Mouse (Mus musculus) liver, embryonic 11.5 days (tissue): Measurements from ENCODE around the gene Gdpd1. TPM values are rescaled to one million over a fixed set of nuclear protein-coding genes. Genes with fewer than 3 reads are reported as not detected.
"Not testable (repeated sequence)": the region's sequence is repeated elsewhere in the genome, so short reads cannot be mapped to it uniquely, and the experiment has no call there.

Experiments
- ATAC-seq: fragments of 200-750 bp; cut with Nextera tagmentation; replicated peaks from 2 replicates; pipeline ENCODE4 v1.8.0; 2017; ENCODE audit warnings: moderate number of reproducible peaks, mild to moderate bottlenecking, moderate TSS enrichment, moderate library complexity; ENCODE audit not compliant: low FRiP score
- DNase-seq: peaks from one replicate; pipeline ENCODE4 v3.0.0-alpha.2; 2017; ENCODE audit warnings: low spot score
- H3K27ac ChIP-seq: fragments of 300-500 bp; sonication (generic); 2 replicates; pipeline ENCODE4 v1.5.1; 2014; ENCODE audit warnings: mild to moderate bottlenecking, low read depth, low read length, control low read depth
- H3K27me3 ChIP-seq: fragments of 300-500 bp; sonication (generic); replicated peaks from 2 replicates; pipeline ENCODE4 v1.6.1; 2014; ENCODE audit warnings: low read length, mixed read lengths; ENCODE audit not compliant: control insufficient read depth, insufficient read depth
- H3K36me3 ChIP-seq: fragments of 300-500 bp; sonication (generic); 2 replicates; pipeline ENCODE4 v1.6.1; 2014; ENCODE audit warnings: mild to moderate bottlenecking, low read length, moderate library complexity, mixed read lengths; ENCODE audit not compliant: control insufficient read depth, insufficient read depth
- H3K4me1 ChIP-seq: fragments of 300-500 bp; sonication (generic); replicated peaks from 2 replicates; pipeline ENCODE4 v1.6.1; 2014; ENCODE audit warnings: low read length, mixed read lengths; ENCODE audit not compliant: control insufficient read depth, insufficient read depth
- H3K4me2 ChIP-seq: fragments of 300-500 bp; sonication (generic); 2 replicates; pipeline ENCODE4 v1.6.1; 2014; ENCODE audit warnings: mild to moderate bottlenecking, control low read depth, moderate library complexity
- H3K4me3 ChIP-seq: fragments of 300-500 bp; sonication (generic); 2 replicates; pipeline ENCODE4 v1.5.1; 2014; ENCODE audit warnings: low read depth, low read length, control low read depth
- H3K9ac ChIP-seq: fragments of 300-500 bp; sonication (generic); 2 replicates; pipeline ENCODE4 v1.6.1; 2014; ENCODE audit warnings: low read depth, low read length, control low read depth
- H3K9me3 ChIP-seq: fragments of 300-500 bp; sonication (generic); 2 replicates; pipeline ENCODE4 v1.6.1; 2016; ENCODE audit warnings: low read length, inconsistent platforms, mixed read lengths; ENCODE audit not compliant: control insufficient read depth
- WGBS: fragments of 180-500 bp; shearing (Covaris S2); extraction: QIAGEN DNeasy Blood & Tissue Kit; methylation state at CpG from one replicate; pipeline ENCODE4 v1.1.7; 2014; 5-methylcytosine and 5-hydroxymethylcytosine counted together
- polyA plus RNA-seq: library from polyadenylated mRNA; unstranded; fragments of >200 nt; fragmentation: Nextera tagmentation; extraction: Ambion mirVana; gene quantifications from 2 replicates; pipeline ENCODE4 v1.2.1, GENCODE M21; 2014

Gdpd1 gene
- polyA plus RNA-seq, 1 experiment from 2014 or later: 12.0 TPM

GRCm38 (mm10) chr11:87043052-87043451, 30.8 kb downstream of the Gdpd1 start:
- Histone ChIP-seq H3K9ac (no peak overlapping the region), H3K27ac (no peak overlapping the region), H3K4me2 (no peak overlapping the region), H3K4me1 (no peaks in the 10 kb centered on the region), H3K9me3 (no peaks in the 10 kb centered on the region), H3K27me3 (no peaks in the 10 kb centered on the region), H3K4me3 (no peak overlapping the region), H3K36me3 (peaks cover 3% of the 10 kb centered on the region; the same call in 1 of the 2 replicates)
- 68% methylated on average over 3 of the region's 3 CpGs for WGBS
- ATAC-seq (no peak), DNase-seq (no peak)

GRCm38 (mm10) chr11:87039307-87039963, 34.4 kb downstream of the Gdpd1 start:
- Histone ChIP-seq H3K9ac (no peak overlapping the region), H3K9me3 (no peaks in the 10 kb centered on the region), H3K27me3 (no peaks in the 10 kb centered on the region), H3K4me1 (no peaks in the 10 kb centered on the region), H3K4me2 (no peak overlapping the region), H3K36me3 (peaks cover 3% of the 10 kb centered on the region; the same call in 1 of the 2 replicates), H3K4me3 (no peak overlapping the region), H3K27ac (no peak overlapping the region)
- 85% methylated on average over 9 of the region's 9 CpGs for WGBS
- no peak for DNase-seq
- no peak for ATAC-seq

GRCm38 (mm10) chr11:87036180-87036579, 37.7 kb downstream of the Gdpd1 start:
- Histone ChIP-seq H3K27ac (no peak overlapping the region), H3K4me3 (no peak overlapping the region), H3K4me2 (no peak overlapping the region), H3K27me3 (no peaks in the 10 kb centered on the region), H3K9me3 (no peaks in the 10 kb centered on the region), H3K9ac (no peak overlapping the region), H3K36me3 (no peaks in the 10 kb centered on the region), H3K4me1 (no peaks in the 10 kb centered on the region)
- WGBS: 53% methylated on average over 4 of the region's 4 CpGs
- DNase-seq: no peak
- ATAC-seq: no peak

- WGBS: 49% methylated on average over 3 of the region's 3 CpGs
- Histone ChIP-seq H3K36me3 (no peaks in the 10 kb centered on the region; the same call in 1 of the 2 replicates), H3K4me3 (no peak overlapping the region), H3K4me1 (no peaks in the 10 kb centered on the region), H3K9me3 (no peaks in the 10 kb centered on the region), H3K4me2 (no peak overlapping the region), H3K27ac (no peak overlapping the region), H3K27me3 (no peaks in the 10 kb centered on the region), H3K9ac (no peak overlapping the region)
- DNase-seq (no peak), ATAC-seq (no peak)
These were observed 45.6 kb downstream of the Gdpd1 start for GRCm38 (mm10) chr11:87028212-87028611.

- no peak overlapping the region for H3K9ac ChIP-seq
- H3K27me3 ChIP-seq: no peaks in the 10 kb centered on the region
- no peak overlapping the region for H3K4me2 ChIP-seq
- no peak for ATAC-seq
- no peak for DNase-seq
- H3K27ac ChIP-seq: no peak overlapping the region
- no peak overlapping the region for H3K4me3 ChIP-seq
- no peaks in the 10 kb centered on the region for H3K9me3 ChIP-seq
- 68% methylated on average over 9 of the region's 9 CpGs for WGBS
- no peaks in the 10 kb centered on the region; the same call in 1 of the 2 replicates for H3K36me3 ChIP-seq
- H3K4me1 ChIP-seq: no peaks in the 10 kb centered on the region
These were observed 47.6 kb downstream of the Gdpd1 start for GRCm38 (mm10) chr11:87026096-87026875.

- no peak overlapping the region for H3K4me3 ChIP-seq
- no peaks in the 10 kb centered on the region for H3K9me3 ChIP-seq
- WGBS: 68% methylated on average over 3 of the region's 3 CpGs
- no peak overlapping the region for H3K4me2 ChIP-seq
- DNase-seq (no peak), ATAC-seq (no peak)
- H3K9ac ChIP-seq: no peak overlapping the region
- no peaks in the 10 kb centered on the region for H3K27me3 ChIP-seq
- no peak overlapping the region for H3K27ac ChIP-seq
- no peaks in the 10 kb centered on the region; the same call in 1 of the 2 replicates for H3K36me3 ChIP-seq
- no peaks in the 10 kb centered on the region for H3K4me1 ChIP-seq
These were observed 48.5 kb downstream of the Gdpd1 start for GRCm38 (mm10) chr11:87025351-87025750.

- H3K4me2 ChIP-seq, H3K9ac ChIP-seq, H3K36me3 ChIP-seq, H3K27me3 ChIP-seq, H3K4me3 ChIP-seq, H3K27ac ChIP-seq, H3K9me3 ChIP-seq, H3K4me1 ChIP-seq, DNase-seq, ATAC-seq: not testable (repeated sequence)
- 65% methylated on average over 8 of the region's 8 CpGs for WGBS
These were observed 50.6 kb downstream of the Gdpd1 start for GRCm38 (mm10) chr11:87023240-87023639.

- DNase-seq (no peak), ATAC-seq (no peak)
- Histone ChIP-seq H3K27me3 (no peaks in the 10 kb centered on the region), H3K9me3 (no peaks in the 10 kb centered on the region), H3K4me3 (no peak overlapping the region), H3K4me1 (no peaks in the 10 kb centered on the region), H3K27ac (no peak overlapping the region), H3K9ac (no peak overlapping the region), H3K4me2 (no peak overlapping the region), H3K36me3 (no peaks in the 10 kb centered on the region; the same call in 1 of the 2 replicates)
- WGBS: 72% methylated on average over 4 of the region's 4 CpGs
These were observed 51.1 kb downstream of the Gdpd1 start for GRCm38 (mm10) chr11:87022765-87023164.

GRCm38 (mm10) chr11:87021551-87021950, 52.3 kb downstream of the Gdpd1 start:
- Histone ChIP-seq H3K9me3 (no peaks in the 10 kb centered on the region), H3K4me3 (no peak overlapping the region), H3K36me3 (no peaks in the 10 kb centered on the region; the same call in 1 of the 2 replicates), H3K9ac (no peak overlapping the region), H3K4me2 (no peak overlapping the region), H3K27ac (no peak overlapping the region), H3K4me1 (no peaks in the 10 kb centered on the region), H3K27me3 (no peaks in the 10 kb centered on the region)
- no peak for ATAC-seq
- no peak for DNase-seq
